Mouse (Mus musculus) kidney, postnatal 10 days (tissue): ENCODE results near the gene Olfr1032.
"Not testable (repeated sequence)": the region's sequence is repeated elsewhere in the genome, so short reads cannot be mapped to it uniquely, and the experiment has no call there.

ENCODE experiments used
- DNase-seq: peaks from one replicate; pipeline ENCODE4 v3.0.0; 2021; ENCODE audit warnings: mixed read lengths

Olfr1032 gene

GRCm38 (mm10) chr2:86005240-86005639 lies at the start of gene Olfr1032:
Olfr1032 (plus strand) TSS chr2:86005540.
- no peak for DNase-seq

DNA sequence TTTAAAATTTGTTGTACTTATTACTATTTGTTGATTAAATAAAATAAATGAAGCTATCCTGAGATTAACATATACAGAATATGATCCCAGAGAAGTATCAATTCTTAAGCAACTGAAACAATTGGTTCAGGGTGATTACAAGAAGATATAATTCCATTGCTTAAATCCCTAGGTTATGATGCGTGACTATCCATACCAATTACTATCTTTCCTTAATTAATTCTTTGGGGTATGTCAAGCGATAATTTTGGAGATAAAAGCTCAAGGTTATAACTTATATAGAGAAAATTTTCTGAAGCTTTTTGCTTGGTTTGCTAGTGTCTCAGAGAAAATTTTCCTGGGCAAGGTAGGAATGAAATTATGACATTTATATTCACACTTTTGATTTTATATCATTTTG lies 31.7 kb upstream of the Olfr1032 start, which contains the start of gene Olfr1029:
TSS of gene Olfr1029 (plus strand) at position 301 of the 400 bp plus-strand sequence.
- no peak for DNase-seq

DNA sequence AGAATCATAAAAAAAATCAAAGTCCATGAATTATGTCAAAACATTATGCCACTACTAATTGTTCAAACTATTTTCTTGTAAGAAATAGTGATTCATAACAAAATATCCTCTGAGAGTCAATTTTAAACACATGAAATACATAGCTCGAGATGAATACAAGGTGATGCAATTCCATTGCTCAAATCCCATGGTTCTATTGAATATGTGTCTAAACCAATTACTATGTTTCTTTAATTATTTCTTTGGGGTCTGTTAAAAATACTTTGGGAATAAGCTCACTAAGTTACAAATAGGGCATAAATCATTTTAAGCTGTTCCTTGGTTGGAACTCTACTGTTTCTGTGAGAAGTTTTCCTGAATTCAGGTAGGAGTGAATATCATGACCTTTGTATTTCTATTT lies 26.4 kb upstream of the Olfr1032 start, which contains the start of gene Olfr1030:
TSS of gene Olfr1030 (plus strand) at position 301 of the 400 bp plus-strand sequence.
- no peak for DNase-seq

DNA sequence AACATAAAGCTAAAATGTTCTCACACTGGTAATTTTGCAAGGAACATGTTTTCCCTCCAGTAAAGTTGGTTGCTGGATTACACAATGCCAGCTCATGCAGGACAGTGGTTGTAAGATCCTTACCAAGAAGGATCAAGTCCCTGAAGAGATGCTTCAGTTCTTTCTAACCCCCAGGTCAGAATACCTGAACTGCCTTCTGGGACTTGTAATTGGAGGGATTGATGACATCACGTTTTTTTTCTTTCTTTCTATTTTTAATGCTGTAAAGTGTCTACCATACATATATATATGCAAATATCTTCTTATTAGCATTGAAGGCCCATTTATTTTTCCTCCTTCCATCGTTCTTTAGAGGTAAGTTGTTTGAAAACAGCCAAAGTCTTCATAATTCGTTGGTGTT lies 15.3 kb upstream of the Olfr1032 start, which contains the start of gene Olfr1031:
TSS of gene Olfr1031 (plus strand) at position 301 of the 400 bp plus-strand sequence.
- DNase-seq: no peak

DNA sequence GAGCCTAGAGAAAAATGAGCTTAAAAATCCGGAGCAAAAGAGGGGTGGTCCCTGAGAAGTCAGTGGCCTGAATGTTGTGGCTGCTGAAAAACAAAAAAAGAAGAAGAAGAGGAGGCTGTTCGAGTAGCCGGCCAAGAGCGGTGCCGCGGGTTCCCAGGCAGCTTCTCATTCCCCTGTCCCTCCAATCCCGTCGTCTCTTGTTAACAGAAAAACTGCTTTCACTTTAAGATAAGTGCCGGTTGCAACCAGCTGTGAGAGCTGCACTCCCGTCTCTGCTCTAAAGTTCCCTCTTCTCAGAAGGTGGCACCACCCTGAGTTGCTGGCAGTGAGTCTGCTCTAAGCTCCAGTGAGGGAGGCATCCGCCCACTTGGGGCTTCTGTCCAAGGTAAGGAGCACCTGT lies 15.1 kb downstream of the Olfr1032 start, which contains the start of gene Olfr1033:
TSS of gene Olfr1033 (plus strand) at position 228 of the 400 bp plus-strand sequence.
- peak; percentile 23 for DNase-seq

- not testable (repeated sequence) for DNase-seq
Observed at GRCm38 (mm10) chr2:86021518-86021917, 16.2 kb downstream of the Olfr1032 start.

- DNase-seq: no peak
Observed at GRCm38 (mm10) chr2:86045561-86045960, 40.2 kb downstream of the Olfr1032 start, which contains the start of gene Olfr1034. Olfr1034 (plus strand) TSS chr2:86045861.

- DNase-seq: not testable (repeated sequence)
Observed at GRCm38 (mm10) chr2:86050777-86051176, 45.4 kb downstream of the Olfr1032 start.
